Mouse (Mus musculus) hindbrain, embryonic 16.5 days (tissue): Measurements from ENCODE around the gene Twf1. TPM values are rescaled to one million over a fixed set of nuclear protein-coding genes. Genes with fewer than 3 reads are reported as not detected.
A peak's percentile ranks its signal among the peaks of the same experiment; 100 is the strongest.

Experiments used
- ATAC-seq: fragments of 200-750 bp; cut with Nextera tagmentation; 2 replicates; pipeline ENCODE4 v1.8.0; 2017; ENCODE audit warnings: moderate TSS enrichment, moderate library complexity
- H3K27ac ChIP-seq: fragments of 300-500 bp; sonication (generic); 2 replicates; pipeline ENCODE4 v1.5.1; 2014; ENCODE audit warnings: low read depth, mild to moderate bottlenecking, control low read depth, low read length, moderate library complexity
- H3K27me3 ChIP-seq: fragments of 300-500 bp; sonication (generic); replicated peaks from 2 replicates; pipeline ENCODE4 v1.6.1; 2014; ENCODE audit warnings: low read length; ENCODE audit not compliant: control insufficient read depth, insufficient read depth
- H3K36me3 ChIP-seq: fragments of 300-500 bp; sonication (generic); 2 replicates; pipeline ENCODE4 v1.6.1; 2014; ENCODE audit warnings: mild to moderate bottlenecking, low read length, moderate library complexity, mixed read lengths; ENCODE audit not compliant: control insufficient read depth, insufficient read depth
- H3K4me1 ChIP-seq: fragments of 300-500 bp; sonication (generic); 2 replicates; pipeline ENCODE4 v1.6.1; 2014; ENCODE audit warnings: low read depth, low read length; ENCODE audit not compliant: control insufficient read depth, insufficient read depth
- H3K4me2 ChIP-seq: fragments of 300-500 bp; sonication (generic); 2 replicates; pipeline ENCODE4 v1.6.1; 2014; ENCODE audit warnings: mild to moderate bottlenecking, low read length, control low read depth, moderate library complexity
- H3K4me3 ChIP-seq: fragments of 300-500 bp; sonication (generic); 2 replicates; pipeline ENCODE4 v1.5.1; 2014; ENCODE audit warnings: mild to moderate bottlenecking, low read length, control low read depth, moderate library complexity
- H3K9ac ChIP-seq: fragments of 300-500 bp; sonication (generic); 2 replicates; pipeline ENCODE4 v1.6.1; 2014; ENCODE audit warnings: low read depth, mild to moderate bottlenecking, control low read depth, low read length, moderate library complexity
- H3K9me3 ChIP-seq: fragments of 300-500 bp; sonication (generic); 2 replicates; pipeline ENCODE4 v1.6.1; 2014; ENCODE audit warnings: mild to moderate bottlenecking, low read length, moderate library complexity; ENCODE audit not compliant: control insufficient read depth
- WGBS: fragments of 180-500 bp; shearing (Covaris S2); extraction: QIAGEN DNeasy Blood & Tissue Kit; methylation state at CpG from one replicate; pipeline ENCODE4 v1.1.7; 2014; 5-methylcytosine and 5-hydroxymethylcytosine counted together
- polyA plus RNA-seq: library from polyadenylated mRNA; unstranded; fragments of >200 nt; fragmentation: Nextera tagmentation; extraction: Ambion mirVana; gene quantifications from 2 replicates; pipeline ENCODE4 v1.2.1, GENCODE M21; 2015

Twf1 gene
- polyA plus RNA-seq, 1 experiment from 2014 or later = 75.0 TPM

DNA sequence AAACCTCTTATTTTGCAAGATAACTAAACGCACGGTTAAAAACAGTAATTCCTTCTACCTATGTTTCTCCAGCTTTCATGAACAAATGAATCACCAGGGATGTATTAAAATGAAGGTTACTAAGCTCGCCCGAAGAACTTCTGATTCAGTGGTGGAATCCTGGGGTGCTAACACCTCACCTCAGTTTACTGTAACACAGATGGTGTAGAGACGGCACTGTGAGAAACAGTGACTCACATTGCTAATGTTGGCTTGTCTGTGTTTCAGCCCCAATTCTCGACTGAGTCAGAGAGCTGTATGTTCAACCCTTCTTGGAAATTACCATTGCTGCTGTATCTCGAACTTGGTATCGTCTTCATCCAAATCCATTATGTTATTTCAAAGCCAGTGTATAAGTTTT is 18.1 kb upstream of the Twf1 start:
- 95% methylated on average over 8 of the region's 8 CpGs for WGBS
- no peak for ATAC-seq
- H3K4me2 ChIP-seq = no peak overlapping the region

DNA sequence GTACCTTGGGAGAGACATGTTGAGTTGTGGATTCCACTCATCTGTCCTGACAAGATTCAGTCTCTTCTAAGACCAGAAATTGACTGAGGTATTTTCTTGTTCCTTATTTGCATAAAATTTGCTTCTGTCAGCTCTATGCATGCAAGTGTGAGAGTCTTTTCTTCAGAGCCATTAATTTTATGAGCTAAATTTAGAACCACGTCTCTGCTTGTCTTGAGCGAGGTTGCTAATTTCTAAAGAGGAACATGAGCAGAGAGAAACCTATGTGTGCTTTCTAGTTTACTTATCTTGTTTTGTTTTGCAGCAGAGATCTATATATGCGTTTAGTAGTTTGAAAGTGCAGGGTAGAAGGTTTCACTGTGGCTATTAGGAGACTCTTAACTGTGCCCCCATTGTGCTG is 12.8 kb upstream of the Twf1 start:
- no peak overlapping the region for H3K27ac ChIP-seq
- no peaks in the 10 kb centered on the region for H3K9me3 ChIP-seq
- H3K9ac ChIP-seq = no peak overlapping the region
- H3K4me3 ChIP-seq = no peak overlapping the region
- WGBS = 64% methylated on average over 3 of the region's 3 CpGs
- no peaks in the 10 kb centered on the region for H3K27me3 ChIP-seq
- no peaks in the 10 kb centered on the region for H3K36me3 ChIP-seq
- H3K4me1 ChIP-seq = no peaks in the 10 kb centered on the region
- H3K4me2 ChIP-seq = no peak overlapping the region
- no peak for ATAC-seq

More for the DNA sequence above, 18.1 kb upstream of the Twf1 start:
- H3K4me3 ChIP-seq = no peak overlapping the region
- no peaks in the 10 kb centered on the region for H3K36me3 ChIP-seq
- no peak overlapping the region for H3K9ac ChIP-seq
- H3K27me3 ChIP-seq = no peaks in the 10 kb centered on the region
- no peaks in the 10 kb centered on the region for H3K4me1 ChIP-seq
- H3K27ac ChIP-seq = no peak overlapping the region
- no peaks in the 10 kb centered on the region for H3K9me3 ChIP-seq

- 19% methylated on average over 3 of the region's 3 CpGs for WGBS
- no peaks in the 10 kb centered on the region for H3K27me3 ChIP-seq
- no peaks in the 10 kb centered on the region for H3K4me1 ChIP-seq
- no peak overlapping the region for H3K4me3 ChIP-seq
- H3K9ac ChIP-seq = no peak overlapping the region
- ATAC-seq = no peak
- no peaks in the 10 kb centered on the region for H3K9me3 ChIP-seq
- no peak overlapping the region for H3K27ac ChIP-seq
- H3K4me2 ChIP-seq = no peak overlapping the region
- H3K36me3 ChIP-seq = no peaks in the 10 kb centered on the region
These were observed 11.7 kb upstream of the Twf1 start for GRCm38 (mm10) chr15:94601339-94601738.

DNA sequence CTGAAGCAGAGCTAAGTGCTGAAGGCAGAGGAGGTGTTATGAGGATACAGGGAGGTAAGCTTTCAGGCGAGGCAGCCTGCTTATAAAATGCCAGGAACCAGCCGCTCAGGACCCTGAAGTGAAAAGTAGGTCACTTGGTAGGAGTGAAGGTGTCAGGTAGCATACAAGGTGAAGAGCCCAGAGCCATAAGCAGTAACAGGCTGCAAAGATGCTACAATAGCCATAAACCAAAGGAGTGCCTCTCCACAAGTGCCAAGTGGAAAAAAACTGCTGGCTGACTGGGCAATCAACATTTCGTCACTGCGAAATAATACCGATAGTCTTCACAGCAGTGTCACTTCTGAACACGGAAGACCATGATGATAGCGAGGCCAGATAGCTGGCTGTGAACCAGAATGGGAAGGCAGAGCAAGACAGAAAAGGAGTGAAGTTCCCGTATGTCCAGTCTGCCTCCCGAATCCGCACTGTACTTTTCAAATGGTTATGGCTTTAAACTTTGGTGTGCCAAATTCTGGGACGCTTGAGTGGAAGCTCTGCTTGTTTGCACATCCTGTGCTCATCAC is 10.5 kb upstream of the Twf1 start:
- WGBS = 83% methylated on average over 11 of the region's 11 CpGs
- no peak overlapping the region for H3K9ac ChIP-seq
- no peak overlapping the region for H3K4me2 ChIP-seq
- no peak for ATAC-seq
- H3K4me3 ChIP-seq = no peak overlapping the region
- H3K9me3 ChIP-seq = no peaks in the 10 kb centered on the region
- H3K36me3 ChIP-seq = no peaks in the 10 kb centered on the region
- no peaks in the 10 kb centered on the region for H3K4me1 ChIP-seq
- no peak overlapping the region for H3K27ac ChIP-seq
- no peaks in the 10 kb centered on the region for H3K27me3 ChIP-seq

GRCm38 (mm10) chr15:94593586-94593985 is 3.9 kb upstream of the Twf1 start:
- no peak for ATAC-seq
- H3K36me3 ChIP-seq = no peaks in the 10 kb centered on the region

GRCm38 (mm10) chr15:94591356-94591755 is 1.7 kb upstream of the Twf1 start:
- no peak for ATAC-seq

More at GRCm38 (mm10) chr15:94593586-94593985, 3.9 kb upstream of the Twf1 start:
- Histone ChIP-seq H3K9ac (no peak overlapping the region), H3K4me2 (no peak overlapping the region), H3K9me3 (no peaks in the 10 kb centered on the region), H3K4me3 (no peak overlapping the region), H3K27me3 (no peaks in the 10 kb centered on the region), H3K27ac (no peak overlapping the region), H3K4me1 (no peaks in the 10 kb centered on the region; the same call in 1 of the 2 replicates)
- 73% methylated on average over 1 of the region's 1 CpGs for WGBS

DNA sequence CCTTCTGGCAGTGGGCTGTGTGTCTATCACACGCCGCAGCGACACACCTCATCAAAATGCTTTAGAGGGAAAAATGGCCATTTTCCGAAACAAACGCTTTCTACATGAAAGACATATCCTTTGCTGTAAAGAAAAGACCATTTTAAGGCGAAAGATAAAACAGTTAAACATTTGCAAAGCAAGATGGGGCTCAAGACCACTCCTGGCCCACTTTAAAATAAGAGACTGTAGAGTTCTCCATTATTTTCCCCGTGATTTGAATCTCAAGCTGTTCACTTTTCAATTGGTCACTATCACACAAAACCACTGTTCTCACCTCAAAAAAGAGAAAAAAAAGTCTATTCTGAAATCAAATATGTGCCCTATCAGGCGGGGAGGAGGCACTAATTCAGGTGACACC is 394 bp upstream of the Twf1 start:
- ATAC-seq = peak; percentile 34; the same call in 1 of the 2 replicates
- no peaks in the 10 kb centered on the region for H3K27me3 ChIP-seq
- peak overlapping the region; percentile 56 for H3K9ac ChIP-seq
- H3K4me3 ChIP-seq = peak overlapping the region; percentile 89
- no peaks in the 10 kb centered on the region for H3K9me3 ChIP-seq
- peak overlapping the region; percentile 29; the same call in 1 of the 2 replicates for H3K27ac ChIP-seq
- WGBS = 11% methylated on average over 8 of the region's 8 CpGs
- peaks cover 2% of the 10 kb centered on the region; the same call in 1 of the 2 replicates for H3K36me3 ChIP-seq
- peaks cover 11% of the 10 kb centered on the region for H3K4me1 ChIP-seq
- peak overlapping the region; percentile 58 for H3K4me2 ChIP-seq

More at GRCm38 (mm10) chr15:94591356-94591755, 1.7 kb upstream of the Twf1 start:
- Histone ChIP-seq H3K9me3 (no peaks in the 10 kb centered on the region), H3K4me2 (no peak overlapping the region), H3K9ac (no peak overlapping the region), H3K27ac (no peak overlapping the region), H3K4me1 (peaks cover 9% of the 10 kb centered on the region), H3K36me3 (no peaks in the 10 kb centered on the region), H3K27me3 (no peaks in the 10 kb centered on the region), H3K4me3 (no peak overlapping the region)
- 90% methylated on average over 4 of the region's 4 CpGs for WGBS

GRCm38 (mm10) chr15:94587826-94588715 is 1.6 kb downstream of the Twf1 start:
- Histone ChIP-seq H3K27me3 (no peaks in the 10 kb centered on the region), H3K4me3 (no peak overlapping the region; the same call in 1 of the 2 replicates), H3K9ac (no peak overlapping the region), H3K9me3 (no peaks in the 10 kb centered on the region), H3K4me1 (peaks cover 11% of the 10 kb centered on the region), H3K4me2 (peak overlapping the region; percentile 80), H3K27ac (no peak overlapping the region), H3K36me3 (peaks cover 14% of the 10 kb centered on the region)
- ATAC-seq = no peak
- 85% methylated on average over 9 of the region's 9 CpGs for WGBS

DNA sequence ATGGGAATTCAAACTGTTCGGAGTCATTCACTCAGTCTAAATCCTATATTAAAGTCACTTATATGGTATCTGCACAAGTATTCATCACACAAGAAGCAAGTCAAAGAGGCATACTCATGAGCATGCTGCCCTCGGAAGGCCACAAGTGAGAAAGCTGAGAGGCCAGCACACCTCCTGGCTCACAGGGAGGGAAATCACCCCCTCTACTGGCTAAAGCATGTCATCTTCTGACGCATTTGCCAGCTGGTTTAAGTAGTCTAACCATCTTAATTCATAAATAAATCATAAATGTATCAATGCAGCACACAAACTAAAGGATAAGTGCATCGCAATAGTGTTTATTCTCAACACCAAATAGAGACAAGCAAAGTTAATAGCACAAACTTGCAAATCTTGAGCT is 5.0 kb downstream of the Twf1 start:
- H3K4me2 ChIP-seq = no peak overlapping the region
- H3K9me3 ChIP-seq = no peaks in the 10 kb centered on the region
- no peak for ATAC-seq
- no peak overlapping the region for H3K9ac ChIP-seq
- WGBS = 83% methylated on average over 4 of the region's 4 CpGs
- peaks cover 34% of the 10 kb centered on the region for H3K36me3 ChIP-seq
- H3K27ac ChIP-seq = no peak overlapping the region
- H3K4me1 ChIP-seq = peaks cover 11% of the 10 kb centered on the region
- H3K27me3 ChIP-seq = no peaks in the 10 kb centered on the region
- H3K4me3 ChIP-seq = no peak overlapping the region
